Mouse (Mus musculus) erythroblast, adult 5-6 weeks (primary cell): Measurements from ENCODE around the gene Olfr617. TPM values are rescaled to one million over a fixed set of nuclear protein-coding genes. Genes with fewer than 3 reads are reported as not detected.
"Not testable (repeated sequence)": the region's sequence is repeated elsewhere in the genome, so short reads cannot be mapped to it uniquely, and the experiment has no call there.

Source experiments
- ATAC-seq: replicated peaks from 2 replicates; pipeline ENCODE4 v1.8.0; 2016; ENCODE audit warnings: moderate number of reproducible peaks, mild to moderate bottlenecking, moderate TSS enrichment, inconsistent platforms; ENCODE audit not compliant: poor library complexity, low FRiP score, severe bottlenecking
- total RNA-seq, 2 experiments: library from RNA; stranded (forward) in 1 of 2; stranded (reverse) in 1 of 2; fragments of 150-400 nt in 1 of 2; fragments of 200-764, 138-1000 nt in 1 of 2; gene quantifications; 2 replicates each; pipeline versions ENCODE4 v1.2.3 to v1.2.4; 2015 to 2017; ENCODE audit warnings: low replicate concordance in 2 of 2

Olfr617 gene
- total RNA-seq (2015; ENCODE audit: low replicate concordance) = not detected in 2 replicates
- total RNA-seq (2017; ENCODE audit: low replicate concordance) = not detected in 2 replicates

DNA sequence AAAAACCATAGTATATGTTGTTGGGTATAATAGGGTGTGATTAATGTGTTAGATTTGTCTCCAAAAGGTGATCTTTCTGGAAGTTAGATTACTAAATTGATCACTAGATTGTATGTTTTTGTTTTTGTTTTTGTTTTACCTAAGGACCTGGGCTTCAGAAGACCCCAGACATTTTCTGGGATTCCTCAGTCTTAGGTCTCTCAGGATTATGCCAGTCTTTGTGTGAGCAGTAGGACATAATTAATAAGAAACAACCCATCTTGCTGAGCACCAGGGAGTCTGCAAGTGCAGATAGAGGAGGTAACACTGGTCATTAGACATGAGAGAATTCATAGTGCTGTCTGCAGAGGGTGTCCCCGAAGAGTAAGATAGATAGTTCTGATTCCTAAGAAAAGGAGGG lies at the start of gene Olfr617:
Gene Olfr617 (plus strand): TSS at position 301 of the 400 bp plus-strand sequence.
- no peak for ATAC-seq

GRCm38 (mm10) chr7:103542617-103543016 lies 30.2 kb upstream of the Olfr617 start, which contains the start of gene Olfr612:
TSS of gene Olfr612 (minus strand) at chr7:103542717.
- not testable (repeated sequence) for ATAC-seq

- ATAC-seq = no peak
Observed at GRCm38 (mm10) chr7:103547774-103548173, 25.1 kb upstream of the Olfr617 start, which contains the start of gene Olfr613. TSS of gene Olfr613 (plus strand) at chr7:103548074.

- no peak for ATAC-seq
Observed at GRCm38 (mm10) chr7:103555779-103556178, 17.1 kb upstream of the Olfr617 start, which contains the start of gene Olfr615. TSS of gene Olfr615 (plus strand) at chr7:103556079.

- ATAC-seq = no peak
Observed at GRCm38 (mm10) chr7:103569043-103569442, 3.8 kb upstream of the Olfr617 start, which contains the start of gene Olfr616. TSS of gene Olfr616 (minus strand) at chr7:103569143.

GRCm38 (mm10) chr7:103589803-103590202 lies 16.9 kb downstream of the Olfr617 start, which contains the start of gene Olfr618:
TSS of gene Olfr618 (plus strand) at chr7:103590103.
- no peak for ATAC-seq

- no peak for ATAC-seq
Observed at GRCm38 (mm10) chr7:103600275-103600674, 27.4 kb downstream of the Olfr617 start, which contains the start of gene Olfr619. TSS of gene Olfr619 (plus strand) at chr7:103600575.

GRCm38 (mm10) chr7:103607425-103607824 lies 34.6 kb downstream of the Olfr617 start:
- ATAC-seq = no peak

GRCm38 (mm10) chr7:103612434-103612833 lies 39.6 kb downstream of the Olfr617 start, which contains the start of gene Olfr620:
TSS of gene Olfr620 (minus strand) at chr7:103612534.
- no peak for ATAC-seq

Other genes starting within 250 kb of the Olfr617 start
Only the 30 nearest of the 32 such genes appear.
- not detected in 2 replicates for gene Olfr599, start 237.1 kb upstream of the Olfr617 start, total RNA-seq (2015; ENCODE audit: low replicate concordance)
- gene Olfr599, start 237.1 kb upstream of the Olfr617 start, total RNA-seq (2017; ENCODE audit: low replicate concordance) = not detected in 2 replicates
- not detected in 2 replicates for gene Olfr600, start 223.4 kb upstream of the Olfr617 start, total RNA-seq (2015; ENCODE audit: low replicate concordance)
- gene Olfr600, start 223.4 kb upstream of the Olfr617 start, total RNA-seq (2017; ENCODE audit: low replicate concordance) = not detected in 2 replicates
- gene Olfr601, start 210.4 kb upstream of the Olfr617 start, total RNA-seq (2015; ENCODE audit: low replicate concordance) = not detected in 2 replicates
- not detected in 2 replicates for gene Olfr601, start 210.4 kb upstream of the Olfr617 start, total RNA-seq (2017; ENCODE audit: low replicate concordance)
- gene Olfr603, start 186.9 kb upstream of the Olfr617 start, total RNA-seq (2015; ENCODE audit: low replicate concordance) = not detected in 2 replicates
- not detected in 2 replicates for gene Olfr603, start 186.9 kb upstream of the Olfr617 start, total RNA-seq (2017; ENCODE audit: low replicate concordance)
- gene Usp17lc, start 158.0 kb upstream of the Olfr617 start, total RNA-seq (2015; ENCODE audit: low replicate concordance) = not detected in 2 replicates
- not detected in 2 replicates for gene Usp17lc, start 158.0 kb upstream of the Olfr617 start, total RNA-seq (2017; ENCODE audit: low replicate concordance)
- gene Olfr605, start 127.6 kb upstream of the Olfr617 start, total RNA-seq (2015; ENCODE audit: low replicate concordance) = not detected in 2 replicates
- gene Olfr605, start 127.6 kb upstream of the Olfr617 start, total RNA-seq (2017; ENCODE audit: low replicate concordance) = not detected in 2 replicates
- gene Olfr606, start 124.0 kb upstream of the Olfr617 start, total RNA-seq (2015; ENCODE audit: low replicate concordance) = not detected in 2 replicates
- gene Olfr606, start 124.0 kb upstream of the Olfr617 start, total RNA-seq (2017; ENCODE audit: low replicate concordance) = not detected in 2 replicates
- not detected in 2 replicates for gene Olfr607, start 108.9 kb upstream of the Olfr617 start, total RNA-seq (2015; ENCODE audit: low replicate concordance)
- not detected in 2 replicates for gene Olfr607, start 108.9 kb upstream of the Olfr617 start, total RNA-seq (2017; ENCODE audit: low replicate concordance)
- gene Olfr608, start 103.2 kb upstream of the Olfr617 start, total RNA-seq (2015; ENCODE audit: low replicate concordance) = not detected in 2 replicates
- gene Olfr608, start 103.2 kb upstream of the Olfr617 start, total RNA-seq (2017; ENCODE audit: low replicate concordance) = not detected in 2 replicates
- not detected in 2 replicates for gene Olfr609, start 75.0 kb upstream of the Olfr617 start, total RNA-seq (2015; ENCODE audit: low replicate concordance)
- not detected in 2 replicates for gene Olfr609, start 75.0 kb upstream of the Olfr617 start, total RNA-seq (2017; ENCODE audit: low replicate concordance)
- not detected in 2 replicates for gene Olfr610, start 60.9 kb upstream of the Olfr617 start, total RNA-seq (2015; ENCODE audit: low replicate concordance)
- gene Olfr610, start 60.9 kb upstream of the Olfr617 start, total RNA-seq (2017; ENCODE audit: low replicate concordance) = not detected in 2 replicates
- not detected in 2 replicates for gene Olfr611, start 52.2 kb upstream of the Olfr617 start, total RNA-seq (2015; ENCODE audit: low replicate concordance)
- gene Olfr611, start 52.2 kb upstream of the Olfr617 start, total RNA-seq (2017; ENCODE audit: low replicate concordance) = not detected in 2 replicates
- not detected in 2 replicates for gene Olfr612, start 30.3 kb upstream of the Olfr617 start, total RNA-seq (2015; ENCODE audit: low replicate concordance)
- 0.85 TPM in 1 of 2 replicates, not detected in the other for gene Olfr612, start 30.3 kb upstream of the Olfr617 start, total RNA-seq (2017; ENCODE audit: low replicate concordance)
- not detected in 2 replicates for gene Olfr613, start 25.0 kb upstream of the Olfr617 start, total RNA-seq (2015; ENCODE audit: low replicate concordance)
- gene Olfr613, start 25.0 kb upstream of the Olfr617 start, total RNA-seq (2017; ENCODE audit: low replicate concordance) = 0.70 TPM in 1 of 2 replicates, not detected in the other
- gene Olfr615, start 17.0 kb upstream of the Olfr617 start, total RNA-seq (2015; ENCODE audit: low replicate concordance) = not detected in 2 replicates
- gene Olfr615, start 17.0 kb upstream of the Olfr617 start, total RNA-seq (2017; ENCODE audit: low replicate concordance) = not detected in 2 replicates
- gene Olfr616, start 3.9 kb upstream of the Olfr617 start, total RNA-seq (2015; ENCODE audit: low replicate concordance) = not detected in 2 replicates
- gene Olfr616, start 3.9 kb upstream of the Olfr617 start, total RNA-seq (2017; ENCODE audit: low replicate concordance) = not detected in 2 replicates
- gene Olfr618, start 17.0 kb downstream of the Olfr617 start, total RNA-seq (2015; ENCODE audit: low replicate concordance) = not detected in 2 replicates
- gene Olfr618, start 17.0 kb downstream of the Olfr617 start, total RNA-seq (2017; ENCODE audit: low replicate concordance) = not detected in 2 replicates
- not detected in 2 replicates for gene Olfr619, start 27.5 kb downstream of the Olfr617 start, total RNA-seq (2015; ENCODE audit: low replicate concordance)
- gene Olfr619, start 27.5 kb downstream of the Olfr617 start, total RNA-seq (2017; ENCODE audit: low replicate concordance) = not detected in 2 replicates
- gene Olfr620, start 39.5 kb downstream of the Olfr617 start, total RNA-seq (2015; ENCODE audit: low replicate concordance) = not detected in 2 replicates
- not detected in 2 replicates for gene Olfr620, start 39.5 kb downstream of the Olfr617 start, total RNA-seq (2017; ENCODE audit: low replicate concordance)
- not detected in 2 replicates for gene Olfr622, start 69.6 kb downstream of the Olfr617 start, total RNA-seq (2015; ENCODE audit: low replicate concordance)
- gene Olfr622, start 69.6 kb downstream of the Olfr617 start, total RNA-seq (2017; ENCODE audit: low replicate concordance) = not detected in 2 replicates
- not detected in 2 replicates for gene Olfr623, start 90.6 kb downstream of the Olfr617 start, total RNA-seq (2015; ENCODE audit: low replicate concordance)
- gene Olfr623, start 90.6 kb downstream of the Olfr617 start, total RNA-seq (2017; ENCODE audit: low replicate concordance) = not detected in 2 replicates
- 0.21 TPM in 1 of 2 replicates, not detected in the other for gene Olfr624, start 98.1 kb downstream of the Olfr617 start, total RNA-seq (2015; ENCODE audit: low replicate concordance)
- gene Olfr624, start 98.1 kb downstream of the Olfr617 start, total RNA-seq (2017; ENCODE audit: low replicate concordance) = not detected in 2 replicates
- not detected in 2 replicates for gene Olfr625-ps1, start 109.7 kb downstream of the Olfr617 start, total RNA-seq (2015; ENCODE audit: low replicate concordance)
- not detected in 2 replicates for gene Olfr625-ps1, start 109.7 kb downstream of the Olfr617 start, total RNA-seq (2017; ENCODE audit: low replicate concordance)
- not detected in 2 replicates for gene Olfr243, start 141.6 kb downstream of the Olfr617 start, total RNA-seq (2015; ENCODE audit: low replicate concordance)
- gene Olfr243, start 141.6 kb downstream of the Olfr617 start, total RNA-seq (2017; ENCODE audit: low replicate concordance) = 0.28 TPM in 1 of 2 replicates, not detected in the other
- not detected in 2 replicates for gene Olfr628, start 157.3 kb downstream of the Olfr617 start, total RNA-seq (2015; ENCODE audit: low replicate concordance)
- not detected in 2 replicates for gene Olfr628, start 157.3 kb downstream of the Olfr617 start, total RNA-seq (2017; ENCODE audit: low replicate concordance)
- not detected in 2 replicates for gene Olfr629, start 171.9 kb downstream of the Olfr617 start, total RNA-seq (2015; ENCODE audit: low replicate concordance)
- 0.43 TPM in 1 of 2 replicates, not detected in the other for gene Olfr629, start 171.9 kb downstream of the Olfr617 start, total RNA-seq (2017; ENCODE audit: low replicate concordance)
- gene Olfr630, start 184.3 kb downstream of the Olfr617 start, total RNA-seq (2015; ENCODE audit: low replicate concordance) = not detected in 2 replicates
- gene Olfr630, start 184.3 kb downstream of the Olfr617 start, total RNA-seq (2017; ENCODE audit: low replicate concordance) = 1.5 TPM in 1 of 2 replicates, not detected in the other
- 2.7 and 5.6 TPM in 2 replicates for gene Olfr69, start 198.5 kb downstream of the Olfr617 start, total RNA-seq (2015; ENCODE audit: low replicate concordance)
- 0.70 and 1.1 TPM in 2 replicates for gene Olfr69, start 198.5 kb downstream of the Olfr617 start, total RNA-seq (2017; ENCODE audit: low replicate concordance)
- 1.0 and 1.3 TPM in 2 replicates for gene Olfr68, start 206.6 kb downstream of the Olfr617 start, total RNA-seq (2015; ENCODE audit: low replicate concordance)
- 1.4 and 1.5 TPM in 2 replicates for gene Olfr68, start 206.6 kb downstream of the Olfr617 start, total RNA-seq (2017; ENCODE audit: low replicate concordance)
- 5.0 and 10.2 TPM in 2 replicates for gene Olfr67, start 218.8 kb downstream of the Olfr617 start, total RNA-seq (2015; ENCODE audit: low replicate concordance)
- gene Olfr67, start 218.8 kb downstream of the Olfr617 start, total RNA-seq (2017; ENCODE audit: low replicate concordance) = 2.8 and 4.2 TPM in 2 replicates